Mouse (Mus musculus) forebrain, embryonic 15.5 days (tissue): Measurements from ENCODE around the gene Gm20696. TPM values are rescaled to one million over a fixed set of nuclear protein-coding genes. Genes with fewer than 3 reads are reported as not detected.

Experiments
- ATAC-seq: fragments of 200-750 bp; cut with Nextera tagmentation; replicated peaks from 2 replicates; pipeline ENCODE4 v1.8.0; 2017; ENCODE audit warnings: mild to moderate bottlenecking, moderate TSS enrichment, moderate library complexity
- H3K27ac ChIP-seq: fragments of 300-500 bp; sonication (generic); replicated peaks from 2 replicates; pipeline ENCODE4 v1.5.1; 2015; ENCODE audit warnings: mild to moderate bottlenecking, inconsistent platforms
- H3K27me3 ChIP-seq: fragments of 300-500 bp; sonication (generic); 2 replicates; pipeline ENCODE4 v1.6.1; 2015; ENCODE audit warnings: inconsistent platforms
- H3K36me3 ChIP-seq: fragments of 300-500 bp; sonication (generic); 2 replicates; pipeline ENCODE4 v1.6.1; 2015; ENCODE audit warnings: mild to moderate bottlenecking, inconsistent platforms
- H3K4me1 ChIP-seq: fragments of 300-500 bp; sonication (generic); 2 replicates; pipeline ENCODE4 v1.6.1; 2015; ENCODE audit warnings: inconsistent platforms
- H3K4me2 ChIP-seq: fragments of 300-500 bp; sonication (generic); replicated peaks from 2 replicates; pipeline ENCODE4 v1.6.1; 2015; ENCODE audit warnings: mild to moderate bottlenecking, inconsistent platforms
- H3K4me3 ChIP-seq: fragments of 300-500 bp; sonication (generic); 2 replicates; pipeline ENCODE4 v1.5.1; 2015; ENCODE audit warnings: mild to moderate bottlenecking, inconsistent platforms
- H3K9ac ChIP-seq: fragments of 300-500 bp; sonication (generic); replicated peaks from 2 replicates; pipeline ENCODE4 v1.6.1; 2015; ENCODE audit warnings: mild to moderate bottlenecking, inconsistent platforms
- H3K9me3 ChIP-seq: fragments of 300-500 bp; sonication (generic); 2 replicates; pipeline ENCODE4 v1.6.1; 2016; ENCODE audit warnings: inconsistent platforms
- WGBS: fragments of 180-500 bp; shearing (Covaris S2); methylation state at CpG from one replicate; pipeline ENCODE4 v1.1.7; 2015; ENCODE audit warnings: mixed read lengths; 5-methylcytosine and 5-hydroxymethylcytosine counted together
- polyA plus RNA-seq: library from polyadenylated mRNA; unstranded; fragments of >200 nt; fragmentation: Nextera tagmentation; extraction: Ambion mirVana; gene quantifications from 2 replicates; pipeline ENCODE4 v1.2.1, GENCODE M21; 2015

The Gm20696 gene
- polyA plus RNA-seq, 1 experiment from 2014 or later = 5.8 TPM

GRCm38 (mm10) chr6:99463906-99464305, 202.7 kb downstream of the Gm20696 start:
- Histone ChIP-seq H3K4me1 (peaks cover 22% of the 10 kb centered on the region), H3K27me3 (no peaks in the 10 kb centered on the region), H3K4me3 (no peak overlapping the region), H3K9ac (no peak overlapping the region), H3K9me3 (no peaks in the 10 kb centered on the region), H3K36me3 (no peaks in the 10 kb centered on the region), H3K4me2 (no peak overlapping the region), H3K27ac (0 out of 2 replicates have a peak overlapping the region, but pooled peaks have one; percentile 36)
- ATAC-seq = 0 out of 2 replicates have a peak, but pooled peaks have one; percentile 48
- 54% methylated on average over 7 of the region's 7 CpGs for WGBS

GRCm38 (mm10) chr6:99458775-99459174, 207.8 kb downstream of the Gm20696 start:
- H3K4me2 ChIP-seq = no peak overlapping the region
- H3K4me1 ChIP-seq = 0 out of 2 replicates have a peak, but pooled peaks cover 1% of the 10 kb centered on the region
- H3K36me3 ChIP-seq = no peaks in the 10 kb centered on the region
- H3K27me3 ChIP-seq = no peaks in the 10 kb centered on the region
- no peak overlapping the region for H3K27ac ChIP-seq
- H3K9me3 ChIP-seq = no peaks in the 10 kb centered on the region
- no peak overlapping the region for H3K4me3 ChIP-seq
- ATAC-seq = no peak
- 89% methylated on average over 4 of the region's 4 CpGs for WGBS
- no peak overlapping the region for H3K9ac ChIP-seq

- Histone ChIP-seq H3K9ac (no peak overlapping the region), H3K4me3 (no peak overlapping the region), H3K36me3 (no peaks in the 10 kb centered on the region), H3K4me2 (no peak overlapping the region), H3K27me3 (no peaks in the 10 kb centered on the region), H3K27ac (no peak overlapping the region), H3K9me3 (no peaks in the 10 kb centered on the region), H3K4me1 (no peaks in the 10 kb centered on the region)
- 97% methylated on average over 7 of the region's 7 CpGs for WGBS
- ATAC-seq = no peak
These were observed 212.7 kb downstream of the Gm20696 start for GRCm38 (mm10) chr6:99453763-99454520.

GRCm38 (mm10) chr6:99452638-99453185, 213.9 kb downstream of the Gm20696 start:
- Histone ChIP-seq H3K9me3 (no peaks in the 10 kb centered on the region), H3K9ac (no peak overlapping the region), H3K27me3 (no peaks in the 10 kb centered on the region), H3K27ac (no peak overlapping the region), H3K4me3 (no peak overlapping the region), H3K4me2 (no peak overlapping the region), H3K4me1 (no peaks in the 10 kb centered on the region), H3K36me3 (no peaks in the 10 kb centered on the region)
- 69% methylated on average over 2 of the region's 2 CpGs for WGBS
- no peak for ATAC-seq

- no peak for ATAC-seq
- Histone ChIP-seq H3K4me1 (no peaks in the 10 kb centered on the region), H3K27ac (no peak overlapping the region), H3K4me2 (no peak overlapping the region), H3K4me3 (no peak overlapping the region), H3K9ac (no peak overlapping the region), H3K27me3 (no peaks in the 10 kb centered on the region), H3K9me3 (no peaks in the 10 kb centered on the region), H3K36me3 (no peaks in the 10 kb centered on the region)
- 53% methylated on average over 11 of the region's 11 CpGs for WGBS
These were observed 215.1 kb downstream of the Gm20696 start for GRCm38 (mm10) chr6:99451479-99451878.

- Histone ChIP-seq H3K4me3 (no peak overlapping the region), H3K27me3 (no peaks in the 10 kb centered on the region), H3K36me3 (no peaks in the 10 kb centered on the region), H3K9ac (no peak overlapping the region), H3K4me2 (no peak overlapping the region), H3K27ac (no peak overlapping the region), H3K4me1 (no peaks in the 10 kb centered on the region), H3K9me3 (no peaks in the 10 kb centered on the region)
- WGBS = 88% methylated on average over 4 of the region's 4 CpGs
- ATAC-seq = no peak
These were observed 219.2 kb downstream of the Gm20696 start for GRCm38 (mm10) chr6:99447447-99447846.

- H3K9ac ChIP-seq = no peak overlapping the region
- no peaks in the 10 kb centered on the region for H3K36me3 ChIP-seq
- no peaks in the 10 kb centered on the region for H3K9me3 ChIP-seq
- no peaks in the 10 kb centered on the region for H3K27me3 ChIP-seq
- no peaks in the 10 kb centered on the region for H3K4me1 ChIP-seq
- H3K27ac ChIP-seq = no peak overlapping the region
- no peak for ATAC-seq
- WGBS = 96% methylated on average over 12 of the region's 12 CpGs
- H3K4me3 ChIP-seq = no peak overlapping the region
- H3K4me2 ChIP-seq = no peak overlapping the region
These were observed 219.7 kb downstream of the Gm20696 start for GRCm38 (mm10) chr6:99446801-99447415.

- Histone ChIP-seq H3K36me3 (no peaks in the 10 kb centered on the region), H3K4me2 (no peak overlapping the region), H3K4me3 (no peak overlapping the region), H3K4me1 (peaks cover 26% of the 10 kb centered on the region), H3K9me3 (no peaks in the 10 kb centered on the region), H3K9ac (no peak overlapping the region), H3K27me3 (no peaks in the 10 kb centered on the region; the same call in 1 of the 2 replicates), H3K27ac (no peak overlapping the region)
- no peak for ATAC-seq
- WGBS = 78% methylated on average over 5 of the region's 5 CpGs
These were observed 223.1 kb downstream of the Gm20696 start for GRCm38 (mm10) chr6:99443460-99443859.

- peaks cover 31% of the 10 kb centered on the region for H3K4me1 ChIP-seq
- 52% methylated on average over 7 of the region's 7 CpGs for WGBS
- no peaks in the 10 kb centered on the region; the same call in 1 of the 2 replicates for H3K27me3 ChIP-seq
- H3K4me3 ChIP-seq = no peak overlapping the region
- ATAC-seq = no peak
- H3K9ac ChIP-seq = no peak overlapping the region
- H3K27ac ChIP-seq = no peak overlapping the region
- no peaks in the 10 kb centered on the region for H3K9me3 ChIP-seq
- H3K36me3 ChIP-seq = no peaks in the 10 kb centered on the region
- H3K4me2 ChIP-seq = no peak overlapping the region
These were observed 225.5 kb downstream of the Gm20696 start for GRCm38 (mm10) chr6:99441100-99441499.

GRCm38 (mm10) chr6:99440606-99441005, 226.0 kb downstream of the Gm20696 start:
- H3K4me2 ChIP-seq = no peak overlapping the region
- H3K4me1 ChIP-seq = peaks cover 31% of the 10 kb centered on the region
- WGBS = 88% methylated on average over 2 of the region's 2 CpGs
- ATAC-seq = no peak
- H3K27ac ChIP-seq = 0 out of 2 replicates have a peak overlapping the region, but pooled peaks have one; percentile 36
- H3K27me3 ChIP-seq = no peaks in the 10 kb centered on the region; the same call in 1 of the 2 replicates
- H3K36me3 ChIP-seq = no peaks in the 10 kb centered on the region
- no peaks in the 10 kb centered on the region for H3K9me3 ChIP-seq
- no peak overlapping the region for H3K4me3 ChIP-seq
- H3K9ac ChIP-seq = no peak overlapping the region

- 2% methylated on average over 9 of the region's 9 CpGs for WGBS
- Histone ChIP-seq H3K4me3 (no peak overlapping the region), H3K4me2 (peak overlapping the region; percentile 22), H3K36me3 (no peaks in the 10 kb centered on the region), H3K27ac (peak overlapping the region; percentile 36), H3K9ac (no peak overlapping the region), H3K9me3 (no peaks in the 10 kb centered on the region), H3K27me3 (no peaks in the 10 kb centered on the region; the same call in 1 of the 2 replicates), H3K4me1 (peaks cover 31% of the 10 kb centered on the region)
- peak; percentile 85 for ATAC-seq
These were observed 226.7 kb downstream of the Gm20696 start for GRCm38 (mm10) chr6:99439878-99440361.
